Mouse (Mus musculus): Measurements from ENCODE around the gene Ppm1h. TPM values are rescaled to one million over a fixed set of nuclear protein-coding genes. Genes with fewer than 3 reads are reported as not detected.

The Ppm1h gene
- total and polyA plus RNA-seq, 3 experiments, result 6.9 to 14.9 TPM; not detected in 1

DNA sequence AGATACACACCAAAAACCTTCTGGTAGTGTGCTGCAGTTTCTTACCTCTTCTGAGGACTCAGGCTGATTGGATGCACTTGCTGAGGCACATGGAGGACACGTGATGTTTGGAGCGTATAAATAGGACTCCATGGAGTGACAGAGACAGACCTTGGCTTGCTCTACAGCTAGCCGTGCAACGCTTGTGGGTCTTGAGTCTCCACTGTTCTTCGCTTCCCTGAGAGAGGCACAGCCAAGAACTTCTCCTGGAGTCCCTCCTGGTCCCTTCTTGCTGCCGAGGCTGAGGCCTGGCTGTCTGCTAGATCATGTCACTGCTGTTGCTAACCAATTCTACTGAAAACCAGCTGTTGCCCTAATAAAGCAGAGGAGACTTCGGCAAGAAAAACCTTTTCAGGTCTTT is 221.4 kb downstream of the Ppm1h start:
- H3K4me1 ChIP-seq (ENCODE audit: control insufficient read depth in 1 of 2, insufficient read depth in 2 of 2, low read length in 2 of 2), result no peaks in the 10 kb centered on the region
- H3K27me3 ChIP-seq (ENCODE audit: control insufficient read depth in 1 of 2, insufficient read depth in 2 of 2, low read length in 2 of 2), result no peaks in the 10 kb centered on the region
- H3K27ac ChIP-seq (ENCODE audit: control insufficient read depth, low read depth, low read length), result no peak overlapping the region
- no peaks in the 10 kb centered on the region for H3K79me2 ChIP-seq (ENCODE audit: control insufficient read depth, insufficient read depth, low read length, poor library complexity)
- no peaks in the 10 kb centered on the region for H3K36me3 ChIP-seq (ENCODE audit: control insufficient read depth in 1 of 2, insufficient read depth in 2 of 2, low read length in 2 of 2)
- no peak for DNase-seq (ENCODE audit: low read depth, low spot score)
- no peak overlapping the region for H3K4me3 ChIP-seq (ENCODE audit: control insufficient read depth in 1 of 2, insufficient read depth in 1 of 2, low read depth in 2 of 2, low read length in 2 of 2)
- no peak for TF ChIP-seq MYB (IDR thresholded peaks at IDR 0.05; ENCODE audit: low read depth, low read length)
- no peak overlapping the region for H3K9ac ChIP-seq (ENCODE audit: control insufficient read depth, low read depth, low read length, poor library complexity, severe bottlenecking)
- no peaks in the 10 kb centered on the region for H3K9me3 ChIP-seq (replicated peaks; ENCODE audit: insufficient read depth, low read length)

DNA sequence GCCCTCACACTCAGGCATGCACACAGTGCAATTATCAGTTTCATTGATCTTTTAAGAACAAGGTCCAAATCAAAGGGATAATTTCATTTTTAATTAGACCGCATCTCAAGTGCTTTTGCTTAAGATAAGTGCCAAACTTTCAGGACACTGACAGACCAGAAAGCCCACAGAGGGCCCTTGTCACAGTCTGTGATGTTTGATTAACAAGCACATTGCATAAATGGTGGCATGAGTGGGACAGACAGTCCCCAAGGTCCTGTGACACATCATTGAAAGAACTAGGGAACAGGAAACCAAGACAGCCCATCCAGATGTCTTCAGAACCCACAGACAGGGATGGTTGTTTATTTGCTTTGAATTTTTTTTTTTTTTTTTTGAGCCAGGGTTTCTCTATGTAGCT is 221.9 kb downstream of the Ppm1h start:
- H3K27ac ChIP-seq (ENCODE audit: control insufficient read depth, low read depth, low read length), result no peak overlapping the region
- no peaks in the 10 kb centered on the region for H3K79me2 ChIP-seq (ENCODE audit: control insufficient read depth, insufficient read depth, low read length, poor library complexity)
- no peaks in the 10 kb centered on the region for H3K27me3 ChIP-seq (ENCODE audit: control insufficient read depth in 1 of 2, insufficient read depth in 2 of 2, low read length in 2 of 2)
- no peak overlapping the region for H3K9ac ChIP-seq (ENCODE audit: control insufficient read depth, low read depth, low read length, poor library complexity, severe bottlenecking)
- TF ChIP-seq GATA1 (IDR thresholded peaks at IDR 0.05; ENCODE audit: low read depth, low read length), result no peak
- no peak for TF ChIP-seq MXI1 (IDR thresholded peaks at IDR 0.05; ENCODE audit: low read depth, low read length)
- no peak for TF ChIP-seq HCFC1 (IDR thresholded peaks at IDR 0.05; ENCODE audit: low read depth, low read length)
- TF ChIP-seq CTCF (IDR thresholded peaks at IDR 0.05 in 2 of 3, conservative IDR thresholded peaks at IDR 0.05 in 1 of 3; ENCODE audit: control insufficient read depth in 1 of 3, insufficient read depth in 1 of 3, low read depth in 2 of 3, low read length in 3 of 3, poor library complexity in 1 of 3, severe bottlenecking in 1 of 3), result no peak
- no peak for TF ChIP-seq TCF12 (IDR thresholded peaks at IDR 0.05; ENCODE audit: low read depth, low read length)
- no peak for TF ChIP-seq ETS1 (IDR thresholded peaks at IDR 0.05; ENCODE audit: low read depth, low read length)
- no peak for TF ChIP-seq POLR2AphosphoS2 (IDR thresholded peaks at IDR 0.05; ENCODE audit: low read length)
- no peak for TF ChIP-seq ZC3H11A (IDR thresholded peaks at IDR 0.05; ENCODE audit: low read depth, low read length)
- no peak for TF ChIP-seq NELFE (IDR thresholded peaks at IDR 0.05; ENCODE audit: low read depth, low read length)
- no peak for TF ChIP-seq ZNF384 (IDR thresholded peaks at IDR 0.05; ENCODE audit: low read depth, low read length)
- no peak for TF ChIP-seq SMC3 (IDR thresholded peaks at IDR 0.05; ENCODE audit: low read depth, low read length)
- no peak for TF ChIP-seq ZMIZ1 (IDR thresholded peaks at IDR 0.05; ENCODE audit: low read depth, low read length)
- TF ChIP-seq MEF2A (IDR thresholded peaks at IDR 0.05; ENCODE audit: extremely low read depth, insufficient replicate concordance, low read depth, low read length, poor library complexity, severe bottlenecking), result no peak
- no peak for TF ChIP-seq MYC (IDR thresholded peaks at IDR 0.05; ENCODE audit: low read depth, low read length)
- H3K36me3 ChIP-seq (ENCODE audit: control insufficient read depth in 1 of 2, insufficient read depth in 2 of 2, low read length in 2 of 2), result no peaks in the 10 kb centered on the region
- DNase-seq (ENCODE audit: low read depth, low spot score), result no peak
- H3K9me3 ChIP-seq (replicated peaks; ENCODE audit: insufficient read depth, low read length), result no peaks in the 10 kb centered on the region
- no peak overlapping the region for H3K4me3 ChIP-seq (ENCODE audit: control insufficient read depth in 1 of 2, insufficient read depth in 1 of 2, low read depth in 2 of 2, low read length in 2 of 2)
- H3K4me1 ChIP-seq (ENCODE audit: control insufficient read depth in 1 of 2, insufficient read depth in 2 of 2, low read length in 2 of 2), result no peaks in the 10 kb centered on the region

DNA sequence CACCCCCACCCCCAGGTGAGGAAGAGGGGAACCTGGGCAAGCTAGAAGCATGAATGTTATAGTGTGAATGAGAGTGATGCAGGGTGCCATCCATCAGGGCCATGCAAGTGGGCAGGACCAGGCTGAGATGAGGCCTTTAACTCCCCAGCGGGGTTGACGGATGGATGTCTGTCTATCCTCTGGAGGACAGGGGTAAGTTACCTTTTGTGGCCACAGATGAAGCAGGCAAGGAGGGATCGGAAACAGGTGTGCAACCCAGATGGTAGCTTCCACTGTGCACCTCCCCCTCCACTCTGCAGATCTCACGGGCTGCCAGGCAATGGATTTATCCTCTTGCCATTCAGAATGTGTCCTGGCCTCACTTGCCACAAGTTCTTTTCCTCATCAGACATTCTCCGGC is 222.8 kb downstream of the Ppm1h start:
- no peak overlapping the region for H3K9ac ChIP-seq (ENCODE audit: control insufficient read depth, low read depth, low read length, poor library complexity, severe bottlenecking)

More for the DNA sequence above, 222.8 kb downstream of the Ppm1h start:
- TF ChIP-seq MYC (IDR thresholded peaks at IDR 0.05; ENCODE audit: low read depth, low read length), result no peak
- TF ChIP-seq KAT2A (conservative IDR thresholded peaks at IDR 0.05; ENCODE audit: low read depth, low read length), result no peak
- no peak for TF ChIP-seq UBTF (IDR thresholded peaks at IDR 0.05; ENCODE audit: borderline replicate concordance, insufficient read depth, low read depth, low read length)
- TF ChIP-seq ZMIZ1 (IDR thresholded peaks at IDR 0.05; ENCODE audit: low read depth, low read length), result no peak
- TF ChIP-seq POLR2AphosphoS5 (IDR thresholded peaks at IDR 0.05; ENCODE audit: borderline replicate concordance, low read depth, low read length), result no peak
- TF ChIP-seq GATA1 (IDR thresholded peaks at IDR 0.05; ENCODE audit: low read depth, low read length), result no peak
- no peak for TF ChIP-seq HCFC1 (IDR thresholded peaks at IDR 0.05; ENCODE audit: low read depth, low read length)
- Histone ChIP-seq H3K79me2 (ENCODE audit: control insufficient read depth, insufficient read depth, low read length, poor library complexity) (no peaks in the 10 kb centered on the region), H3K4me1 (ENCODE audit: control insufficient read depth in 1 of 2, insufficient read depth in 2 of 2, low read length in 2 of 2) (no peaks in the 10 kb centered on the region), H3K36me3 (ENCODE audit: control insufficient read depth in 1 of 2, insufficient read depth in 2 of 2, low read length in 2 of 2) (no peaks in the 10 kb centered on the region), H3K27ac (ENCODE audit: control insufficient read depth, low read depth, low read length) (no peak overlapping the region), H3K27me3 (ENCODE audit: control insufficient read depth in 1 of 2, insufficient read depth in 2 of 2, low read length in 2 of 2) (no peaks in the 10 kb centered on the region), H3K4me3 (ENCODE audit: control insufficient read depth in 1 of 2, insufficient read depth in 1 of 2, low read depth in 2 of 2, low read length in 2 of 2) (no peak overlapping the region), H3K9me3 (replicated peaks; ENCODE audit: insufficient read depth, low read length) (no peaks in the 10 kb centered on the region)
- no peak for DNase-seq (ENCODE audit: low read depth, low spot score)
